Mouse (Mus musculus) embryonic stem cell, embryonic (primary cell): Measurements from ENCODE around the gene Rpl29.

ENCODE experiments used
- CTCF ChIA-PET, 4 experiments: fragments of 300-600 bp in 2 of 4; fragments of 350-600 bp in 2 of 4; sonication (Branson Sonifier 250); formaldehyde crosslinking; loops; one replicate each; lab custom pipeline; 2022; ENCODE audit warnings: inconsistent platforms in 2 of 4; lab: Charles Lee
- POLR2A ChIA-PET, 4 experiments: fragments of 300-600 bp in 2 of 4; fragments of 350-600 bp in 2 of 4; sonication (Branson Sonifier 250); formaldehyde crosslinking; loops; one replicate each; lab custom pipeline; 2022; ENCODE audit warnings: antibody characterized with exemption in 4 of 4, inconsistent platforms in 1 of 4; lab: Charles Lee

Gene Rpl29

DNA sequence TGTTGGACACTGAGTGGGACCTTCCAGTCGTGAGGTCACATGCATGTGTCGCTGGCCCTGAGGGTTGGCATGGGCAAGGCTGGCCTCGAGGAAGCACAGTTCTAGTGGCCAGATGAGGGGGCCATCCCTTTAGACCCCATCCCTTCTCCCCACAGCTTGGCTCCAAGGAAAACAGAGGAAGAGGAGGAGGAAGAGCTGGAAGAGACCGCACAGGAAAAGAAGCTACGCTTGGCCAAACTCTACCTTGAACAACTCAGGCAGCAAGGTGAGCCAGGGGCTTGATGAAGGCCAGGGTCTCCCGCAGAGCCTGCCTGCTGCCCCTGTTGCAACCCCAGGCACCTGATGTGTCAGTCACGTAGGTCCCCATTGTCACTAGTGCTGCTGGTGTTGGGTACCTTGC, 51.3 kb downstream of the Rpl29 start:
- POLR2A ChIA-PET: interaction anchor here in 2 of 4 experiments (0.6 to 7.0 kb wide), 8 partner anchors 9 to 1105 kb away, joined by 3 to 148 read pairs (median 4); partner anchors contain the start of genes Abhd14a (in 1 of the 2), Abhd14b (in 1 of the 2), Pcbp4 (in 1 of the 2) and Rpl29 (in 1 of the 2)
- CTCF ChIA-PET: interaction anchor here in 1 of 4 experiments (1.0 to 1.3 kb wide), 2 partner anchors 23 to 173 kb away, joined by 3 read pairs; no protein-coding TSS in a partner anchor

DNA sequence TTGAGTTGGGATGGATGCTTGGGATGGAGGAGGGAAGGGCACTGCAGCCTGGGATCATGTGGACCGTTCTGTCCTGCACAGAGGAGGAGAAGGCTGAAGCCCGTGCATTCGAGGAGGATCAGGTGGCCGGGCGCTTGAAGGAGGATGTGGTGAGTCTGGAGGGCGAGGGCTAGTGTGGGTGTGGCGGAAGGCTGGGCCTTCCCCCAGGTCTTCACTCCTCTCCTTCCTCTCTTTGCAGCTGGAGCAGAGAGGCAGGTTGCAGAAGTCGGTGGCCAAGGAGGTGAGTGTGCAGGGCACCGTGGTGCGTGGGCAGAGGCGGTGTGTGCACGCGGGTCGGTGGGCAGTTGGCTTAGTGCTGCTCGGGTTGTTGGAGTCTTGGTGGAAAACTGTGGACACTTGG, 51.8 kb downstream of the Rpl29 start:
- ChIA-PET CTCF (no interaction called here), POLR2A (interaction anchor here in 2 of 4 experiments (0.6 to 7.0 kb wide), 8 partner anchors 9 to 1104 kb away, joined by 3 to 148 read pairs (median 3); partner anchors contain the start of genes Acy1 (in 1 of the 2), Pcbp4 (in 1 of the 2) and Rpl29 (in 1 of the 2))
